Mouse (Mus musculus): ENCODE results near the gene Snrpd2. TPM values are rescaled to one million over a fixed set of nuclear protein-coding genes. Genes with fewer than 3 reads are reported as not detected.

Snrpd2 gene
- polyA plus RNA-seq, 1 experiment, result 36.7 TPM

- DNase-seq, result no peak
- Histone ChIP-seq H3K27me3 (ENCODE audit: control insufficient read depth, insufficient read depth, low read length) (no peaks in the 10 kb centered on the region), H3K4me3 (ENCODE audit: control insufficient read depth, insufficient read depth, low read length) (no peak overlapping the region), H3K27ac (ENCODE audit: control insufficient read depth, insufficient read depth, low read length) (no peak overlapping the region), H3K4me1 (replicated peaks; ENCODE audit: control insufficient read depth, insufficient read depth, low read length) (peaks cover 6% of the 10 kb centered on the region), H3K36me3 (ENCODE audit: control insufficient read depth, insufficient read depth, low read length) (no peaks in the 10 kb centered on the region)
- WGBS, result 93% methylated on average over 5 of the region's 5 CpGs
- TF ChIP-seq CTCF (IDR thresholded peaks at IDR 0.05; ENCODE audit: borderline replicate concordance, control insufficient read depth, extremely low read depth, insufficient read depth, low read length, poor library complexity) (no peak), POLR2A (IDR thresholded peaks at IDR 0.05; ENCODE audit: control insufficient read depth, extremely low read depth, insufficient read depth, low read length, poor library complexity) (no peak)
Measured at GRCm38 (mm10) chr7:19129396-19129795, 20.1 kb upstream of the Snrpd2 start.

DNA sequence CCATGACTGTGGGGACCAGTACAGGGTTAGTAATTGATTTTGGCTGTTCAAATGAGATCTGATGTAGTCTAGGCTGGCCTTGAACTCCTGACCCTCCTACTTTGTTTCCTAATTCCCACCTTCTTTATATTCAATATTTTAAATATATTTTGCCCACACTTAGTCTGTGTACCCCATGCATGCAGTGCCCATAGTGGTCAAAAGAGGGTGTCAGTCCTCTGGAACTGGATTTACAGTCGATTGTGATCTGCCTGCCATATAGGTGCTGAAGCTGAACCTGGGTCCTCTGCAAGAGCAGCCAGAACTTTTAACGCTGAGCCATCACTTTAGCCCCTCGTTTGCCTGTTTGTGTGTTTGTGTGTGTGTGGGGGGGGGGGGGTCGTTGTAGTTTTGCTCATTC, 18.9 kb upstream of the Snrpd2 start:
- H3K4me3 ChIP-seq (ENCODE audit: control insufficient read depth, insufficient read depth, low read length), result no peak overlapping the region

GRCm38 (mm10) chr7:19131324-19131848, 18.1 kb upstream of the Snrpd2 start:
- H3K36me3 ChIP-seq (ENCODE audit: control insufficient read depth, insufficient read depth, low read length), result peaks cover 10% of the 10 kb centered on the region; the same call in 1 of the 2 replicates
- no peaks in the 10 kb centered on the region for H3K27me3 ChIP-seq (ENCODE audit: control insufficient read depth, insufficient read depth, low read length)
- DNase-seq, result peak; percentile 92
- TF ChIP-seq POLR2A (IDR thresholded peaks at IDR 0.05; ENCODE audit: control insufficient read depth, extremely low read depth, insufficient read depth, low read length, poor library complexity) (0 out of 2 replicates have a peak, but pooled peaks have one; percentile 42), CTCF (IDR thresholded peaks at IDR 0.05; ENCODE audit: borderline replicate concordance, control insufficient read depth, extremely low read depth, insufficient read depth, low read length, poor library complexity) (peak; percentile 90)
- 1% methylated on average over 39 of the region's 39 CpGs for WGBS
- peak overlapping the region; percentile 42 for H3K4me3 ChIP-seq (ENCODE audit: control insufficient read depth, insufficient read depth, low read length)
- H3K27ac ChIP-seq (ENCODE audit: control insufficient read depth, insufficient read depth, low read length), result no peak overlapping the region
- peaks cover 10% of the 10 kb centered on the region for H3K4me1 ChIP-seq (replicated peaks; ENCODE audit: control insufficient read depth, insufficient read depth, low read length)

More for the DNA sequence above, 18.9 kb upstream of the Snrpd2 start:
- WGBS, result 45% methylated on average over 4 of the region's 4 CpGs
- TF ChIP-seq POLR2A (IDR thresholded peaks at IDR 0.05; ENCODE audit: control insufficient read depth, extremely low read depth, insufficient read depth, low read length, poor library complexity), result no peak
- no peak for TF ChIP-seq CTCF (IDR thresholded peaks at IDR 0.05; ENCODE audit: borderline replicate concordance, control insufficient read depth, extremely low read depth, insufficient read depth, low read length, poor library complexity)
- Histone ChIP-seq H3K27me3 (ENCODE audit: control insufficient read depth, insufficient read depth, low read length) (no peaks in the 10 kb centered on the region), H3K36me3 (ENCODE audit: control insufficient read depth, insufficient read depth, low read length) (peaks cover 3% of the 10 kb centered on the region; the same call in 1 of the 2 replicates), H3K27ac (ENCODE audit: control insufficient read depth, insufficient read depth, low read length) (no peak overlapping the region), H3K4me1 (replicated peaks; ENCODE audit: control insufficient read depth, insufficient read depth, low read length) (peaks cover 6% of the 10 kb centered on the region)
- DNase-seq, result no peak

DNA sequence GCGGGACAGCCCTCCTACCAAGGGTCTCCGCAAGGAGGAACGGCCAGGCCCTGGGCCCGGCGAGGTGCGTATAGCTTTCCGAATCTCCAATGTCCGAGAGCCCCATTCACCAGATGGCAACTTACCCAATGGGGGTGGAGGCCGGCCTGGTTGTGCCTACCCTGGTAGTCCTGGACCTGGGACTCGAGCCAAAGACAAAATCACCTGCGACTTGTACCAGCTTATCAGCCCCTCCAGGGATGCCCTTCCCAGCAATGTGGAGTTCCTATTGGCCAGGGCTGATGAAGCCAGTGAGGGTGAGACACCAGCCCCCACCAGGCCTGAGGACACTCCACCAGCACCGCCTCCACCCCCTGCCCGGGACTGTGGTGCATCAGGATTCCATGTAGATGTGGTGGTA, 13.4 kb upstream of the Snrpd2 start:
- Histone ChIP-seq H3K4me3 (ENCODE audit: control insufficient read depth, insufficient read depth, low read length) (no peak overlapping the region), H3K27ac (ENCODE audit: control insufficient read depth, insufficient read depth, low read length) (no peak overlapping the region), H3K4me1 (replicated peaks; ENCODE audit: control insufficient read depth, insufficient read depth, low read length) (peaks cover 16% of the 10 kb centered on the region), H3K36me3 (ENCODE audit: control insufficient read depth, insufficient read depth, low read length) (peaks cover 21% of the 10 kb centered on the region; the same call in 1 of the 2 replicates), H3K27me3 (ENCODE audit: control insufficient read depth, insufficient read depth, low read length) (no peaks in the 10 kb centered on the region)
- 98% methylated on average over 13 of the region's 13 CpGs for WGBS
- TF ChIP-seq CTCF (IDR thresholded peaks at IDR 0.05; ENCODE audit: borderline replicate concordance, control insufficient read depth, extremely low read depth, insufficient read depth, low read length, poor library complexity) (no peak), POLR2A (IDR thresholded peaks at IDR 0.05; ENCODE audit: control insufficient read depth, extremely low read depth, insufficient read depth, low read length, poor library complexity) (no peak)
- DNase-seq, result no peak

GRCm38 (mm10) chr7:19136673-19137334, 12.7 kb upstream of the Snrpd2 start:
- peaks cover 21% of the 10 kb centered on the region; the same call in 1 of the 2 replicates for H3K36me3 ChIP-seq (ENCODE audit: control insufficient read depth, insufficient read depth, low read length)
- WGBS, result 50% methylated on average over 38 of the region's 38 CpGs
- H3K4me1 ChIP-seq (replicated peaks; ENCODE audit: control insufficient read depth, insufficient read depth, low read length), result peaks cover 13% of the 10 kb centered on the region
- TF ChIP-seq CTCF (IDR thresholded peaks at IDR 0.05; ENCODE audit: borderline replicate concordance, control insufficient read depth, extremely low read depth, insufficient read depth, low read length, poor library complexity) (no peak), POLR2A (IDR thresholded peaks at IDR 0.05; ENCODE audit: control insufficient read depth, extremely low read depth, insufficient read depth, low read length, poor library complexity) (no peak)
- no peaks in the 10 kb centered on the region for H3K27me3 ChIP-seq (ENCODE audit: control insufficient read depth, insufficient read depth, low read length)
- H3K4me3 ChIP-seq (ENCODE audit: control insufficient read depth, insufficient read depth, low read length), result no peak overlapping the region
- no peak overlapping the region for H3K27ac ChIP-seq (ENCODE audit: control insufficient read depth, insufficient read depth, low read length)
- DNase-seq, result no peak

- DNase-seq, result peak; percentile 70
- TF ChIP-seq CTCF (IDR thresholded peaks at IDR 0.05; ENCODE audit: borderline replicate concordance, control insufficient read depth, extremely low read depth, insufficient read depth, low read length, poor library complexity) (0 out of 2 replicates have a peak, but pooled peaks have one; percentile 54), POLR2A (IDR thresholded peaks at IDR 0.05; ENCODE audit: control insufficient read depth, extremely low read depth, insufficient read depth, low read length, poor library complexity) (no peak)
- H3K36me3 ChIP-seq (ENCODE audit: control insufficient read depth, insufficient read depth, low read length), result peaks cover 21% of the 10 kb centered on the region; the same call in 1 of the 2 replicates
Measured at GRCm38 (mm10) chr7:19137380-19137779, 12.1 kb upstream of the Snrpd2 start.

More at GRCm38 (mm10) chr7:19137380-19137779, 12.1 kb upstream of the Snrpd2 start:
- WGBS, result 60% methylated on average over 5 of the region's 5 CpGs
- peaks cover 12% of the 10 kb centered on the region for H3K4me1 ChIP-seq (replicated peaks; ENCODE audit: control insufficient read depth, insufficient read depth, low read length)
- no peak overlapping the region for H3K27ac ChIP-seq (ENCODE audit: control insufficient read depth, insufficient read depth, low read length)
- H3K27me3 ChIP-seq (ENCODE audit: control insufficient read depth, insufficient read depth, low read length), result no peaks in the 10 kb centered on the region
- no peak overlapping the region for H3K4me3 ChIP-seq (ENCODE audit: control insufficient read depth, insufficient read depth, low read length)
